Mouse (Mus musculus): ENCODE results near the gene Cdhr4.

The Cdhr4 gene

DNA sequence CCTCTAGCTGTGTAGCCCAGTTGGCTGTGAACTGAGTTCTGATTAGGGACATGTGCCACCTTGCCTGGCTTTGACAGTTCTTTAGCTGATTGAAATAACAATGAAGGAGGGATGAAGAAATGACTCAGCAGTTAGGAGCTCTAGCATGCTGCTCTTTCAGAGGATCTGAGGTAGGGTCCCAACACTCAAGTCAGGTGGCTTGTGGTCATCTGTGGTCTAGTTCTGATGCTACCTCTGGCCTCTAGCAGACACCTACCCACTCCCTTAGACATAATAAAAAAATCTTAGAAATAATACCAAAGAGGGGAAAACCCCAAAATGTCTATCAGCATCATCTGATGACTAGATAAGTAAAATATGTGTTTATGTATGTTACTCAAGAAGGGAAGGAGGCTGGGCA is 18.1 kb downstream of the Cdhr4 start:
- DNase-seq (ENCODE audit: low read depth, low spot score): no peak

DNA sequence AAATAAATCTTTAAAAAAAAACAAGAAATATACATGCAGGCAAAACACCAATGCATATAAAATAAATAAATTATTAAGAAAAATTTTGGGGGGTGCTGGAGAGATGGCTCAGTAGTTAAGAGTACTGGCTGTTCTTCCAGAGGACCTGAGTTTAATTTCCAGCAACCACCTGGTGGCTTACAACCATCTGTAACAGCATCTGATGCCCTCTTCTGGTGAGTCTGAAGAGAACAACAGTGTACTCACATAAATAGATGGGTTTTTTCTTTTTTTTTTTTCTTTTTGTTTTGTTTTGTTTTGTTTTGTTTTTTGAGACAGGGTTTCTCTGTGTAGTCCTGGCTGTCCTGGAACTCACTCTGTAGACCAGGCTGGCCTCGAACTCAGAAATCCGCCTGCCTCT is 21.3 kb downstream of the Cdhr4 start:
- DNase-seq (ENCODE audit: low read depth, low spot score): peak; percentile 60

DNA sequence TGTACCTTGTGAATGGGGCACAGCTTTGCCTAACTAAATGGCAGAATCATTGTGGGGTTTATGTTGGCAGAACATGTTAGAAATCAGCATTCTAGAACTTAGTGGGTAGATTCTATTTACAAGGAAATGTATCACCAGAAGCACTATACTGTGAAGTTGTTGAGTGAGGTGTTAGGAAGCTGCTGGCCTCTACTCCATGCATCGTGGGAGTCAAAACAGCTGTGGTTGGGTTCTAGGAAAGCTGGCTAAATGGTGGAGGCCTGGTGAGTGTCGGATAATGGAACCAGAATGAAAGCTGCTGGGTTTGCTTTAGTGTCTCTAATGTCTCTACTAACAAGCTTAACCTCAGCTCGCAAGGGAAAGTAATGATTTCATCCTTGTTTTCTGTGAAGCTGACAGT is 24.8 kb downstream of the Cdhr4 start:
- DNase-seq (ENCODE audit: low read depth, low spot score): no peak

DNA sequence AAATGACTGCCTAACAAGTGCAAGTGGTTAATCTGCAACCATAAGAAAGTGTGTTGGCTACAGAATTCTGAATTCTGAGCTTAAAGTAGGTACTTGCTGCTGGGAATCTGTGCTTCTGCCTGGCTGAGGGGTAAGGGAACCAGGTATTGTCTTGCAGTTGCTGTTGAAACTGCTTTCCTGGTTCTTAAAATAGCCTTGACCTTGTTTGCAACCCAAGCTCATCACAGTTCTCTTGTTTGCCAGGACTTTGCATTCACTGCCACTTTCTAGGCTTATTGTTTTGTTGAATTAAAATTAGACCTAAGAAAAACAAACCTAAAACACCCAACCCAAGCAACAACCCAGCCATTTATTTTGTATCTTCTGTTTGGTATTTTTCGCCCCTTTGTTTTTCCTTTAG is 28.4 kb downstream of the Cdhr4 start:
- no peak for DNase-seq (ENCODE audit: low read depth, low spot score)

DNA sequence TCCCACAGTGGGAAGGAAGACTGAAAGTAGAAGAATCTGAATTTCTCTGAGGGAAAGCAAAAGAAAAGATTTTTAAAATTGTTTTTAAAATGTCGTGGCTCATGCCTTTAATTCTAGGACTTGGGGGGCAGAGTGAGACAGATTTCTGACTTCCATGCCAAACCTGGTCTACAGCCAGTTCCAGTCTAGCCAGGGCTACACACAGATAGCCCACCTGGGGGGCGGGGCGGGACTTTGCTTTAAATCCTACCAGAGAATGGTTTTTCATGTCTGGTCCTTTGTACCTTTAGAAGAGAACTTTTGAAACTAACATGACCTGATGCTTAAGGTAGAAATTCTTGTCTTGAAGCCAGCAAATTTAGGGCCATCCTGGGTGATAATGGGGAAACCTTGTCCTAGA is 30.9 kb downstream of the Cdhr4 start:
- no peak for DNase-seq (ENCODE audit: low read depth, low spot score)

DNA sequence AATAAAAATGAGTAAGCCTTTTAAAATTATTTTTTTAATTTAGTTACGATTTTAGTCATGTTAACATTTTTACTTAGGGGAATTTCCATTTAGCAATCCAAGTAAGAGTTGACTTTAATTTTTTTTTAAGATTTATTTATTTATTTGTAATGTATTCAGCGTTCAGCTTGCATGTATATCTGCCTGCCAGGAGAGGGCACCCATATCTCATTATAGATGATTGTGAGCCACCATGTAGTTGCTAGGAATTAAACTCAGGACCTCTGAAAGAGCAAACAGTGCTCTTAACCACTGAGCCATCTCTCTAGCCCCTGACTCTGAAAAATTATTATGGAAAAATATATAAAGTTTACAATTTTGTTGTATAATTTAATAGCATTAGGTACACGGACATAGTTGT is 34.3 kb downstream of the Cdhr4 start:
- no peak for DNase-seq (ENCODE audit: low read depth, low spot score)

DNA sequence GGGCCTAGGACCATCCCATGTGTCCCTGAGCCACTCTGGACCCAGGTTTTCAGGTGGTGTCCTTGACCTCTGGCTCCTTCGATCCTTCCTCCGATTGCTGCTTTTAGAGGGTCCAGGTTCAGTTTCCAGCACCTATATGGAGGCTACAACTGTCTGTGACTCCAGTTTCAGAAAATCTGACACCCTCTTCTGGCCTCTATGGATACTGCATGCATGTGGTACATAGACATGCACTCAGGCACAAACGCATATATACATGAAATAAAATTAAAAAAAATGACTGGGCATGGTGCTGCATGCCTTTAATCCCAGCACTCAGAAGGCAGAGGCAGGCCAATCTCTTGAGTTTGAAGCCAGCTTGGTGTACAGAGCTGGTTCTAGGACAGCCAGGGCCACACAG is 35.6 kb downstream of the Cdhr4 start:
- DNase-seq (ENCODE audit: low read depth, low spot score): peak; percentile 34

DNA sequence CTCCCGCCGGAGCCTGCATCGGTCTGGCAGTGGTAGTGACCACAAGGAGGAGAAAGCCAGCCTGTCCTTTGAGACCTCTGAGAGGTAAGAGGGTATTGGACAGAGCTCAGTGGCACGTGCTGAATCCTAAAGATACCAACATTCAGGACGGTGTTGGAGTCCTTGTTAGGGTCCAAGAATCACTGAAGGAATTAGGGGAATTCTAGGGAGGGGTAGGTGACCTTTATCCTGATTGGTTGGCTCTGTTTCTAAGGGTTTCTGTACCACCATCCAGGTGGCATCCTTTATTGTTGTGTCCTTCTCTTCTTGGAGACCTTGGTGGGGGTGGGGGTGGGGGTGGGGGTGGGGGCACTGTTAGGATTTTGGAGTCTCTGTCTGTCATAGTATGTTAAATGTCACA is 39.8 kb downstream of the Cdhr4 start:
- DNase-seq (ENCODE audit: low read depth, low spot score): peak; percentile 79

DNA sequence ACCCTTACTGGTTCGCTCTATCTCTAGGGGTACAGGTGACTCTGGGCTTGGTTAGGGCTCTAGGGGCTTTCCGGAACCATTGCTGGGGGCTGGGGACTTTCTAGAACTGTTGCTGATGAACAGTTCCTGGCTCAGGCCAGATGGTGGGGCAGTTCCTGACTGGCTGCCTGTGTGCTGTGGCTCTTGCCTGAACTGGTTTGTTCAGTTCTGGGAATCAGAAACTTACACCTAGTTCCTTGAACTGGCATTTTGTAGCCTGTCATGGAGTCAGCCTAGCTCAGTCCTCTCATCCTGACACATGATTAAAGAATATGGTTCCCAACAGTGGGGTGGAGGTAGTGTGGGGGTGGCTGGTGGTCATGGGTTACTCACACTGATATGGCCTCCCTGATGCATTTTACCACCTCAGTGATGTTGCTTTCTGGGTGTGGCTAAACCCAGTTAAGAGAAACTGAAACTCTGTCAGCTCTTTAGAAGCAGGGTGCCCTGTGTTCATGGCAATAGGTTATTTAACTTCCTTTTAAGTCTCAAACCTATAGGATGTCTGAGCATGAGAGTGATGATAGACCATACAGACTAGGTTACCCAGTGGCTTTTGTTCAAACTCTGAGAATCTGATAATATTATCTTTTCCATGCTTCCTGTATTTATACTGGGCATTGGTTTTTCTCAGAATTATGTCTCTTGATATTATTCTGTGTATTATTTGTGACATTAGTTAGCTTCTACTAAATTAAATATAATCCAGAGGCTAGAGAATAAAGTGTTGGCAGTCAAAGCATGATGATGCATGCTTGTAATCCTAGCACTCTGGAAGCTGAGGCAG is 43.2 kb downstream of the Cdhr4 start:
- peak; percentile 38 for DNase-seq (ENCODE audit: low read depth, low spot score)

DNA sequence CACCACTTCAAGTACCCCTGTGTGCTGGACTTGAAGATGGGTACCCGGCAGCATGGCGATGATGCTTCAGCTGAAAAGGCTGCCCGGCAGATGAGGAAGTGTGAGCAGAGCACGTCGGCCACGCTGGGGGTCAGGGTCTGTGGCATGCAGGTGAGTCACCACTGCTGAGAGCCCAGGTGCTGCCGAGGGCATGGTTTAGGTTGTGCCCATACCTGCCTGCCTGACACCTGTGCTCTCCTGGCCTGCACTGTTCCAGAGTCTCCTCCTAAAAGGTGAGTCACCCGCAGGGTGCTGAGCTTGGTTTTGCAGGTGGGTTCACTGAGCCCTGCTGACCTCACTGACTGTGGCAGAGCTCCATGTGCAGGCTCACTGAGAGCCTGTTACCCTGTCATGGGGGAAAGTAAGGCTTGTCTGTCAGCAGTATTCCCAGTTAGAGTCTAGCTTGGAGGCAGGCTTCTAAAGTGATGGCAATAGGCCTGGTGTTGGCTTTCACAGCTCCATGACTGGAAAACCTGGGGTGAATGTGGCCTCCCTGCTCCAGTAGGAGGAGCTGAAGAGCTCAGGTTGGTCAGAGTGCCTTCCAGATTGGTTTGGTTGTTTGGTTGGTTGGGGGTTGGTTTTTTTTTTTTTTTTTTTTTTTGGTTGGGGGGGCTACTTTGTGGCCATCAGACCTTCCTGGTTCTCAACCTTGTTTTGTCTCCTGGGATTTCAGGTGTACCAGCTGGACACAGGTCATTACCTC is 52.6 kb downstream of the Cdhr4 start:
- DNase-seq (ENCODE audit: low read depth, low spot score): peak; percentile 46

DNA sequence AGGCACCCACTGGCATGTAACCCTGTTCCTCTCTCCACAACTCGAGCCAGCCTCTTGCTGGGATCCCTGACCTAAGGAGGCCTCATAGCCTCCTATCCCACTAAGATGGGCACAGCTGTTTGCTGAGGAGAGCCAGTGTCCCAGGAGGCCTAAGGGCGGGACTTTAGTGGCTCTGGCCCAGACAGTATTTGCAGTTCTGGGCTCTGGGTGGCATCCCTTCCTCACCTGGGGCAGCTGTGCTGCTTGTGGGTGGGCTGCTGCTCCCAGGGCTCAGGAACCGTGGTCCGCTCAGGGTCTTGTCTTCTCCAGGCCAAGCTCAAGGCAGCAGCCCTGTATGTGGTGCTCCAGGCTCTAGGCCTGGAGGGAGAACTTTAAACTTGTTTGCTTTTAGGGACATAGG is 54.3 kb downstream of the Cdhr4 start:
- no peak for DNase-seq (ENCODE audit: low read depth, low spot score)

DNA sequence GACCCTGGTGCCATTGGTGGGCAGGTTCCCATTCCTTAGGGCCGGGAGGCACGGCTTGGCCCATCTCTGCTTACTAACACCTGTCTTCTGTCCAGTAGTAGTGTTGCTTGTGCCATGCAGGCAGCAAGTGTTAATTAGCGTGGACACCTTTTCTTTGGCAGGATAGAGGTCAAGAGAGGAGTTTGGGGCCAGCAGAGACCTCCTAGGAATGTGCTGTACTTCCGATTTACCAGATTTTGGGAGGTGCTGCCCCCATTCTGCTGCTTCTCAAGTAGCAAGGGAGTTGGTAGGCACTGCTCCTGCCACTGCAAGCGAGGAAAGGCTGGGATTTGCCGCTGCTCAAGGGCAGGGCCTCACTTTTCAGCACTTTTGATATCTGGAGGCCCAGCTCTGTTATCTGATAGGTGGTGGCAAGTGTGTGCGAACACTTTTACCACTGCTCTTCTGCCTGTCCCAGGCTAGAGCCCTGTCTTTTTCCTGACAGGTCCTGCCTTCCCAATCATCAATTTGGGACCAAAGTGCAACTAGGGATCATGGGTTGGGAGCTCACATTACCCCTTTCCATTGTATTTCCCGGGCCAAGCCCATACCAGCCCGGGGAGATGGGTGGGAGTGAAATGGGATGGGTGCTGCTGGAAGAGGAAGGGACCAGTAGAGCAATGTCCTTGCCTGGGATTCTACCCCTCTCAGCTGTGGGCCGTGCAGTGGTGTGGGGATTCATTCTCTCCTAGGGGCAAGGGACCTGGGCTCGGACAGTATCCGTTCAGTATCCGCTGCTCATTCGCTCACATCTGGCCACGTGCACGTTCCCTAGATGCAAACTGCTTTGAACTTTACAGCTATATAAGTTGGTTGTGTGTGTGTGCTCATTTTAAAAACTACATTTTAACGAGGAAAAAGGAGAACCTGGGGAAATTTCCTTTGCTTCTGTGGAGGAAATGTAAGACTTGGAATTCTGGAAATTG is 55.6 kb downstream of the Cdhr4 start:
- no peak for DNase-seq (ENCODE audit: low read depth, low spot score)

DNA sequence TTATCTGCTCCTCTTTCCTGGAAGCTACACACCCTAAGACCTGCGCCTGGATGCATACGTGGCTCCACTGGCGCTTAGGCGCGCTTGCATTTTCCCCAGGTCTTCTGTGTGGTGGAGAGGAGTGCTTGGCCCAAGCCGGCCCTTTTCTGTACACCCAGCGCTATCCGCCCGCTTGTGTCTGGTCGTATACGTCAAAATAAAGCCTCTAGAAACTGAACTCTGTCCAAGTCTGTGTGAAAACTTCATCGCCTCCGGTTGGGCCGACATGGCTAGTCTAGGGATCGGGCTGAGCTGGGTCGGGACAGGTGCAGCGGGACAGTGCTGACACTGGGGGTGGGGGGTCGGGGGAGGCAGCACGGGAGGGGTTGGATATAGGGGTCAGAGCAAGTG is 56.3 kb downstream of the Cdhr4 start:
- DNase-seq (ENCODE audit: low read depth, low spot score): peak; percentile 40

DNA sequence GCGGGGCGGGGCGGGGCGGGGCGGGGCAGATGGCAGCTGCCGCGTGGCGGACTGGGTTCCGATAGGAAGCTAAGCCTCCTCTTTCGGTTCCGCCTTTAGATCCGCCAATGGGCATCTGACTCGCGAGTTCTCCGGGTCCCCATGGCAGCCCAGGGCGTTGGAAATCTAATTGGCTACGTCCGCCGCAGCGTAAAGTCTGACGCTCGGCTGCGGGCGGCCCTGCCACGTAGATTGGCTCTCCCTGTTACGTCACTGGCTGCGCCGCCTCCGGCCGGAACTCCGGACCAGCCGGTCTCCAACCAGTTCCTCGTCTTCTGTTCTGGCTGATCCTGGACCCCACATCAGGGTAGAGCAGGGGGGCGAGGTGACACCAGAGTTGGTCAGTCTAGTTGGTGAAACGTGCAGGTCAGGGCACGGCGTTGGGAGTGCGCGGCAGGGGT is 56.7 kb downstream of the Cdhr4 start, which contains the start of gene Gmppb:
TSS of gene Gmppb (plus strand) at position 227 of the 440 bp plus-strand sequence.
- peak; percentile 96 for DNase-seq (ENCODE audit: low read depth, low spot score)
